Comparison of ENCODE assay signal across 19 mouse cellular contexts in the genomic region with DNA sequence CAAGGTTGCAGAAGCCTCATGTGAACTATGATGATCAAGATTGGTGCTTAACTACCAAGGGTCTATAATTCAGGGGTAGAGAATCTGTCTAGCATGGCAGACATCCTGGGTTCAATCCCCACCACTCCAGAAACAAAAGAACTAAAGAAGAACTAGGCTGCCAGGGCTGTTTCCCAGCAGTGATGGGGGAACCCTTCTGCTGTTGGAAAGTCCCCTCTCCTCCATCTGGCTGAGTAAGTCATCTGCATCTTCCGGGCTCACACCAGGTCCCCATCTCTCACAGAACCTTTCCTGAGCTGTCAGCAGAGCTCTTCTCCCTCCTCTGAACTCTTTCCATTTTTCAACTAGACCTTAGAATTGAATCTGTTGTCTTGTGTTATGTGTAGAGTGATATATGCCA. TPM values are rescaled to one million over a fixed set of nuclear protein-coding genes. Genes with fewer than 3 reads are reported as not detected.
"Had no signal": no experiment of that assay in that cellular context is flagged by ENCODE, and none has a peak within 500 bp of the region (broad histone marks: within the 10 kb centered on the region; RNA-seq: fewer than 3 reads in every experiment).

No protein-coding gene starts in this region.

- H3K36me3 ChIP-seq: kidney, embryonic 15.5 days; limb, embryonic 10.5 days; limb, embryonic 13.5 days; liver, embryonic 12.5 days; liver, embryonic 15.5 days; stomach, embryonic 15.5 days had no signal

- H3K9me3 ChIP-seq: kidney, embryonic 15.5 days; limb, embryonic 10.5 days; limb, embryonic 13.5 days; liver, embryonic 12.5 days; liver, embryonic 15.5 days; stomach, embryonic 15.5 days had no signal

- H3K4me3 ChIP-seq: kidney, embryonic 15.5 days; left cerebral cortex, adult 2 months; limb, embryonic 10.5 days; limb, embryonic 13.5 days; liver, embryonic 12.5 days; liver, embryonic 15.5 days; stomach, embryonic 15.5 days had no signal

- H3K9ac ChIP-seq: kidney, embryonic 15.5 days; limb, embryonic 13.5 days; liver, embryonic 12.5 days; liver, embryonic 15.5 days; stomach, embryonic 15.5 days had no signal

- DNase-seq: kidney, adult 8-10 months; kidney, postnatal 10 days; kidney, postnatal 36 days; layer of hippocampus, postnatal 36 days; liver; lung, adult 2 months; lung, postnatal 14 days; lung, postnatal 4 days; midbrain, embryonic 14.5 days; thymus, postnatal 25 days had no signal

- H3K27ac ChIP-seq: kidney, embryonic 15.5 days; left cerebral cortex, adult 2 months; limb, embryonic 10.5 days; limb, embryonic 13.5 days; liver, embryonic 12.5 days; liver, embryonic 15.5 days; stomach, embryonic 15.5 days had no signal

- ATAC-seq: liver, embryonic 12.5 days had no signal

- H3K4me2 ChIP-seq: kidney, embryonic 15.5 days; limb, embryonic 13.5 days; liver, embryonic 12.5 days; liver, embryonic 15.5 days; midbrain, embryonic 11.5 days; stomach, embryonic 15.5 days had no signal

- H3K27me3 ChIP-seq: kidney, embryonic 15.5 days; limb, embryonic 13.5 days; liver, embryonic 12.5 days; liver, embryonic 15.5 days; stomach, embryonic 15.5 days had no signal

RNA-seq across cellular contexts. Expression of gene Myo1e, which starts 45.9 kb away (rescaled TPM):
- total RNA-seq: megakaryocyte progenitor cell, adult 5-6 weeks had no signal
